ENCODE assay signal across 14 mouse cellular contexts in genomic region chr6:52932603-52933178, GRCm38 (mm10).
DNase-seq lines count a peak whose midpoint lies in the region; ATAC-seq and TF ChIP-seq lines count a peak whose summit lies in the region.
"Had no signal": no experiment of that assay in that cellular context is flagged by ENCODE, and none has a peak within 500 bp of the region (broad histone marks: within the 10 kb centered on the region; RNA-seq: fewer than 3 reads in every experiment).

No protein-coding gene starts in this region.

- no peaks in the 10 kb centered on the region for H3K9me3 ChIP-seq in embryonic facial prominence, embryonic 12.5 days
- H3K9me3 ChIP-seq in limb, embryonic 12.5 days: no peaks in the 10 kb centered on the region
- H3K9me3 ChIP-seq in lung, postnatal 0 days (ENCODE audit: low read length): no peaks in the 10 kb centered on the region
- H3K9me3 ChIP-seq: limb, embryonic 15.5 days; lung, embryonic 15.5 days; megakaryocyte, embryonic 14.5 days had no signal

- H3K4me3 ChIP-seq in embryonic facial prominence, embryonic 12.5 days: no peak overlapping the region
- H3K4me3 ChIP-seq in limb, embryonic 12.5 days (replicated peaks): no peak overlapping the region
- no peak overlapping the region for H3K4me3 ChIP-seq in lung, postnatal 0 days (ENCODE audit: low read depth, low read length)
- H3K4me3 ChIP-seq: limb, embryonic 15.5 days; lung, embryonic 15.5 days; megakaryocyte, embryonic 14.5 days; myocyte had no signal

- H3K9ac ChIP-seq in embryonic facial prominence, embryonic 12.5 days: no peak overlapping the region
- H3K9ac ChIP-seq in limb, embryonic 12.5 days (replicated peaks): no peak overlapping the region
- H3K9ac ChIP-seq in lung, postnatal 0 days (replicated peaks; ENCODE audit: low read depth): no peak overlapping the region
- H3K9ac ChIP-seq: limb, embryonic 15.5 days; lung, embryonic 15.5 days had no signal

- H3K4me1 ChIP-seq in embryonic facial prominence, embryonic 12.5 days: peaks cover 20% of the 10 kb centered on the region
- H3K4me1 ChIP-seq in limb, embryonic 12.5 days (replicated peaks): peaks cover 30% of the 10 kb centered on the region
- H3K4me1 ChIP-seq in lung, postnatal 0 days (ENCODE audit: insufficient read depth, low read depth, low read length): no peaks in the 10 kb centered on the region
- H3K4me1 ChIP-seq: megakaryocyte, embryonic 14.5 days had no signal

- 13% methylated on average over 7 of the region's 7 CpGs for WGBS in embryonic facial prominence, embryonic 12.5 days
- WGBS in limb, embryonic 12.5 days: 21% methylated on average over 7 of the region's 7 CpGs
- WGBS in lung, postnatal 0 days: 60% methylated on average over 7 of the region's 7 CpGs

- ATAC-seq in embryonic facial prominence, embryonic 12.5 days (ENCODE audit: insufficient number of reproducible peaks, insufficient read depth, low FRiP score, low TSS enrichment): no peak
- ATAC-seq in limb, embryonic 12.5 days (ENCODE audit: insufficient number of reproducible peaks, insufficient read depth, low FRiP score, low TSS enrichment, low read depth): no peak
- ATAC-seq in lung, postnatal 0 days: no peak

- H3K27ac ChIP-seq in embryonic facial prominence, embryonic 12.5 days: peak overlapping the region; percentile 81
- H3K27ac ChIP-seq in limb, embryonic 12.5 days: peak overlapping the region; percentile 53
- H3K27ac ChIP-seq in lung, postnatal 0 days (ENCODE audit: low read length): no peak overlapping the region
- H3K27ac ChIP-seq: lung, embryonic 15.5 days had no signal

- no peaks in the 10 kb centered on the region for H3K36me3 ChIP-seq in embryonic facial prominence, embryonic 12.5 days
- no peaks in the 10 kb centered on the region for H3K36me3 ChIP-seq in limb, embryonic 12.5 days
- H3K36me3 ChIP-seq in lung, postnatal 0 days (ENCODE audit: insufficient read depth, low read length): no peaks in the 10 kb centered on the region
- H3K36me3 ChIP-seq: limb, embryonic 15.5 days; lung, embryonic 15.5 days had no signal

- peak; percentile 41 to 46 for DNase-seq in cerebellum, postnatal 25 days
- no peak for DNase-seq in cerebellum, adult 11 months
- DNase-seq in layer of hippocampus, adult 11-12 months (ENCODE audit: low spot score): peak; percentile 27
- no peak for DNase-seq in layer of hippocampus, adult 9-10 months (ENCODE audit: low spot score)
- DNase-seq in lung, postnatal 0 days (ENCODE audit: low spot score): no peak
- DNase-seq in frontal cortex, postnatal 25 days (ENCODE audit: low spot score in 2 of 2): no peak
- DNase-seq: adrenal gland, adult 2 months; kidney, adult 9 months had no signal

- H3K4me2 ChIP-seq in embryonic facial prominence, embryonic 12.5 days (replicated peaks): no peak overlapping the region
- no peak overlapping the region for H3K4me2 ChIP-seq in limb, embryonic 12.5 days
- no peak overlapping the region for H3K4me2 ChIP-seq in lung, postnatal 0 days (replicated peaks; ENCODE audit: low read depth, low read length)
- H3K4me2 ChIP-seq: limb, embryonic 15.5 days; lung, embryonic 15.5 days had no signal

- TF ChIP-seq EP300 in lung, postnatal 0 days (IDR thresholded peaks at IDR 0.05): no peak

- TF ChIP-seq CTCF in lung, postnatal 0 days (IDR thresholded peaks at IDR 0.05): no peak

- H3K27me3 ChIP-seq in embryonic facial prominence, embryonic 12.5 days: no peaks in the 10 kb centered on the region
- no peaks in the 10 kb centered on the region for H3K27me3 ChIP-seq in limb, embryonic 12.5 days
- H3K27me3 ChIP-seq in lung, postnatal 0 days (replicated peaks; ENCODE audit: insufficient read depth, low read length): no peaks in the 10 kb centered on the region
- H3K27me3 ChIP-seq: limb, embryonic 15.5 days; lung, embryonic 15.5 days had no signal

Comparison
In these comparisons a context has a peak if more than half of its experiments do, and no peak if none do; other contexts are left out.
1. DNase-seq: peak in cerebellum, postnatal 25 days (2 of 2) and layer of hippocampus, adult 11-12 months (single experiment); none in cerebellum, adult 11 months (single experiment), layer of hippocampus, adult 9-10 months (single experiment), lung, postnatal 0 days (single experiment) and frontal cortex, postnatal 25 days (0 of 2).